Mouse (Mus musculus) neural tube, embryonic 12.5 days (tissue): Measurements from ENCODE around the gene D330045A20Rik. TPM values are rescaled to one million over a fixed set of nuclear protein-coding genes. Genes with fewer than 3 reads are reported as not detected.
"Not testable (repeated sequence)": the region's sequence is repeated elsewhere in the genome, so short reads cannot be mapped to it uniquely, and the experiment has no call there.

ENCODE experiments used
- ATAC-seq: fragments of 200-750 bp; cut with Nextera tagmentation; 2 replicates; pipeline ENCODE4 v1.8.0; 2017; ENCODE audit warnings: low read depth, mild to moderate bottlenecking, moderate TSS enrichment, moderate library complexity; ENCODE audit not compliant: low FRiP score
- H3K27ac ChIP-seq: fragments of 300-500 bp; sonication (generic); 2 replicates; pipeline ENCODE4 v1.5.1; 2016
- H3K27me3 ChIP-seq: fragments of 300-500 bp; sonication (generic); replicated peaks from 2 replicates; pipeline ENCODE4 v1.6.1; 2016; ENCODE audit warnings: mild to moderate bottlenecking
- H3K36me3 ChIP-seq: fragments of 300-500 bp; sonication (generic); 2 replicates; pipeline ENCODE4 v1.6.1; 2016; ENCODE audit warnings: mild to moderate bottlenecking
- H3K4me1 ChIP-seq: fragments of 300-500 bp; sonication (generic); 2 replicates; pipeline ENCODE4 v1.6.1; 2016
- H3K4me2 ChIP-seq: fragments of 300-500 bp; sonication (generic); replicated peaks from 2 replicates; pipeline ENCODE4 v1.6.1; 2016; ENCODE audit warnings: mild to moderate bottlenecking
- H3K4me3 ChIP-seq: fragments of 300-500 bp; sonication (generic); 2 replicates; pipeline ENCODE4 v1.5.1; 2016
- H3K9ac ChIP-seq: fragments of 300-500 bp; sonication (generic); 2 replicates; pipeline ENCODE4 v1.6.1; 2016; ENCODE audit warnings: mild to moderate bottlenecking
- H3K9me3 ChIP-seq: fragments of 300-500 bp; sonication (generic); 2 replicates; pipeline ENCODE4 v1.6.1; 2016; ENCODE audit warnings: mild to moderate bottlenecking
- WGBS: fragments of 180-500 bp; shearing (Covaris S2); methylation state at CpG from one replicate; pipeline ENCODE4 v1.1.7; 2016; 5-methylcytosine and 5-hydroxymethylcytosine counted together
- polyA plus RNA-seq: library from polyadenylated mRNA; unstranded; fragments of >200 nt; fragmentation: Nextera tagmentation; extraction: Ambion mirVana; gene quantifications from 2 replicates; pipeline ENCODE4 v1.2.1, GENCODE M21; 2016

D330045A20Rik gene
- 1.7 and 2.2 TPM in 2 replicates for polyA plus RNA-seq

DNA sequence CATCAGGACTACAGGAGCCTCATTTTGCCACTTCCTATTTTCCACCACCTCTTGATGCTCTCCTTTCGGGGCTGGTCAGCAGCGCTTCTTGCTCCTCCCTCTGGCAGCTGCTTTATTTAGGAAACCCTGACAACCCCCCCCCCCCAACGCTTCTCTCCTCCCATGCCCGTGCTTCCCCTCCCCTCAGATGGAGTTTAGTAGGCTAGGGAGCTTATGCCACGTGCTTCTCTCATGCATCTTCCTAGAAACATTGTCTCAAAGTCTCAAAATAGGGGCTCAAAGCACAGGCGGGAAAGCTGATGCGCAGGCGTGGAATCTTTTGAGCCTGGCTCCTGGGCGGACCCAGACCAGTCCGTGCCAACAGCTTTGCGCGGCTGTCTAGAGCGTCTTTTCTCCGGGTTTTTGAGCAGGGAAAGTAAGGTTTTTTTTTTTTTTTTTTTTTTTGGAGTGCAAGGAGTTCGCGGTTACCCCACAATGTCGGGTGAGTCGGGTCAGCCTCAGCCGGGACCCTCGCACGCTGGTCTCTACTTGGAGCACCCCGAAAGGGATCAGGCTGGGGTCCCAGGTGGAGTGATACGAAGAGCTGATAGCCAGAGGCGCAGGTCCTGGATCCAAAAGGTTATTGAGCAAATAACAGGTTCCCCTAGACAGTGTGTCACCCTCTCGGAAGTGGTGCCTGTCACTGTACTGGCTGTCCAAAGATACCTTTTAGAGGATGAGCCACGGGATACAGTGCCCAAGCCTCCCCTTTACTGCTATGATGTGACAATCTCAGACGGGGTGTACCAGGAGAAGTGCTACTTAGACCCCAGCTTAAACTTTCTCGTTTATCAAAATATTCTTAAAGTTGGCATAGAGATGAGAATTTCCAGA, at the start of gene D330045A20Rik:
Gene D330045A20Rik, plus strand, starts transcription at position 346 of the 873 bp plus-strand sequence.
- Histone ChIP-seq H3K36me3 (no peaks in the 10 kb centered on the region), H3K4me2 (peak within 1 kb of the TSS; percentile 55), H3K4me1 (no peaks in the 10 kb centered on the region), H3K27ac (no peak within 1 kb of the TSS), H3K27me3 (no peaks in the 10 kb centered on the region), H3K9ac (no peak within 1 kb of the TSS), H3K9me3 (no peaks in the 10 kb centered on the region), H3K4me3 (peak within 1 kb of the TSS; percentile 23)
- ATAC-seq = peak; percentile 82
- 25% methylated on average over 28 of the region's 28 CpGs for WGBS

DNA sequence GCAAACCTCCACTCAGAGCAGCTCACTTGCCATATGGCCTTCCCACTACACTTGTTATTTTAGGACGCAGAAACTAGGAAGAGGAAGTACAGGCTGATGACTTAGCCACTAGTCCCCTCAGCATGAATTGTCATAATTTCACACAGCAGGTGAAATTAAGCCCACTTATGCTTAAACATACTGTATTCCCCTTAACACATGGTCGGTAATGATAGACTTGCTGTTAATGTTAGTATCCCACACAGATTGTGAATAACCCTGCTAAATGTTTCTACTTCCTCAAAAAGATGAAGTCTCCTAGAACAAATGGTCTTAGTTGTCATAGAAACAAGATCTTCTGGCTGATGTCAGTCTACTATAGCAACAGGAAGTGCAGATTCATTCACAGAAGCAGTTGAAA, 47.6 kb upstream of the D330045A20Rik start:
- no peak overlapping the region for H3K27ac ChIP-seq
- ATAC-seq = no peak
- no peak overlapping the region for H3K4me2 ChIP-seq
- no peaks in the 10 kb centered on the region for H3K9me3 ChIP-seq
- H3K36me3 ChIP-seq = no peaks in the 10 kb centered on the region
- WGBS = 73% methylated on average over 2 of the region's 2 CpGs
- no peaks in the 10 kb centered on the region for H3K4me1 ChIP-seq
- H3K27me3 ChIP-seq = no peaks in the 10 kb centered on the region
- H3K4me3 ChIP-seq = no peak overlapping the region
- H3K9ac ChIP-seq = no peak overlapping the region

DNA sequence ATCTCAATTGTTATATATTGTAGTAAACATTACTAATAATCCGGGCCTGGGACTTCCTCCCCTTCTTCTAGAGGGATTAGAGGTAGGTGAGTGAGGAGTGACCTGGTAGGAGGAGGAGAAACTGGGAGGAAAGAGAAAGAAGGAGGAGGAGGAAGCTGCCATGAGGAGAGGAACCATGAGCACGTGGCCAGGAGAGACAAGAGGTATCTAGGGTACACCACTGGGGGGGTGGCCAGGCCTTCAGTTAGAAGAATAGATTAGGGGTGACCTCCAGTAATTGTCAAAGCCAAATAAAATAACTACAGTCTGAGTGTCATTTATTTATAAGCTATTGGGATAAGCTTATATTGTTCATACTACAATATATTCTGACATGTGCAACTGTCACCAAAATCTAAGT, 45.0 kb upstream of the D330045A20Rik start:
- no peaks in the 10 kb centered on the region for H3K4me1 ChIP-seq
- no peak overlapping the region for H3K4me3 ChIP-seq
- WGBS = 75% methylated on average over 2 of the region's 2 CpGs
- no peaks in the 10 kb centered on the region for H3K27me3 ChIP-seq
- H3K36me3 ChIP-seq = no peaks in the 10 kb centered on the region
- no peak overlapping the region for H3K9ac ChIP-seq
- H3K4me2 ChIP-seq = no peak overlapping the region
- no peak overlapping the region for H3K27ac ChIP-seq
- no peaks in the 10 kb centered on the region for H3K9me3 ChIP-seq
- no peak for ATAC-seq

DNA sequence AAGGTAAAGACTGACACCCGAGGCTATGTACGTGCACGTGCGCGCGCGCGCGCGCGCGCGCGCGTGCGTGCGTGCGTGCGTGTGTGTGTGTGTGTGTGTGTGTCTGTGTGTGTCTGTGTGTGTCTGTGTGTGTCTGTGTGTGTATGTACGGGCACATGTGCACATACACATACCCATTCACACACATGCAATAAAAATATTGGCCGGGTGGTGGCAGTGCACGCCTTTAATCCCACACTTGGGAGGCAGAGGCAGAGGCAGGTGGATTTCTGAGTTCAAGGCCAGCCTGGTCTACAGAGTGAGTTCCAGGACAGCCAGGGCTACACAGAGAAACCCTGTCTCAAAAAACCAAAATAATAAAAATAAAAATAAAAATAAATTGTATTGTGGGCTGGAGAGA, 39.1 kb upstream of the D330045A20Rik start:
- H3K27ac ChIP-seq, H3K9ac ChIP-seq, H3K9me3 ChIP-seq, H3K36me3 ChIP-seq, H3K4me2 ChIP-seq, H3K27me3 ChIP-seq, ATAC-seq, H3K4me3 ChIP-seq, H3K4me1 ChIP-seq: not testable (repeated sequence)
- WGBS = 96% methylated on average over 22 of the region's 22 CpGs

- 26% methylated on average over 2 of the region's 2 CpGs for WGBS
Measured at GRCm38 (mm10) chrX:139456812-139457211, 23.4 kb upstream of the D330045A20Rik start.

GRCm38 (mm10) chrX:139482083-139482482, 1.9 kb downstream of the D330045A20Rik start:
- H3K4me3 ChIP-seq = no peak overlapping the region
- H3K4me1 ChIP-seq = no peaks in the 10 kb centered on the region
- no peaks in the 10 kb centered on the region for H3K36me3 ChIP-seq
- no peak for ATAC-seq
- no peak overlapping the region for H3K27ac ChIP-seq
- H3K9me3 ChIP-seq = no peaks in the 10 kb centered on the region
- 70% methylated on average over 7 of the region's 7 CpGs for WGBS
- no peak overlapping the region for H3K9ac ChIP-seq
- no peak overlapping the region for H3K4me2 ChIP-seq
- H3K27me3 ChIP-seq = no peaks in the 10 kb centered on the region

More at GRCm38 (mm10) chrX:139456812-139457211, 23.4 kb upstream of the D330045A20Rik start:
- no peak overlapping the region for H3K4me3 ChIP-seq
- no peak for ATAC-seq
- no peaks in the 10 kb centered on the region for H3K9me3 ChIP-seq
- H3K27ac ChIP-seq = no peak overlapping the region
- H3K4me2 ChIP-seq = no peak overlapping the region
- no peak overlapping the region for H3K9ac ChIP-seq
- no peaks in the 10 kb centered on the region for H3K4me1 ChIP-seq
- H3K36me3 ChIP-seq = no peaks in the 10 kb centered on the region
- no peaks in the 10 kb centered on the region for H3K27me3 ChIP-seq

DNA sequence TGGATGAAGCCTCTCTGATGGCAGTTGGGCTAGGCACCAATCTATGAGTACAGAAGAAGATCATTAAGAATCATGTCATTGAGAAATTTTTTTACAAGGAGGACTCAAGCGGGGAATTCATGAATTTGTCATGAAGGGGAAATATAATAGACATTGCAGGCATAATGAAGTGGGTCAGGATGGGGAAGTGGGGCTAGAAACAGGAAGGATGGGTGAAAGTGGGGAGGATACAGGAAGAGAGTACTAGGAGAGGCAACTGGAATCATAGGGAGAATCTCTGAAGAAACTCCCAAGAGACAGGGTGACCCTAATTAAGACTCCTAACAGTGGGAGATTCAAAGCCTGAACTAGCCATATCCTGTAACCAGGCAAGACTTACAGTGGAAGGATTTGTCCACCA, 4.8 kb downstream of the D330045A20Rik start:
- H3K27ac ChIP-seq = no peak overlapping the region
- H3K9me3 ChIP-seq = no peaks in the 10 kb centered on the region
- H3K4me1 ChIP-seq = no peaks in the 10 kb centered on the region
- H3K4me3 ChIP-seq = no peak overlapping the region
- no peak overlapping the region for H3K9ac ChIP-seq
- 77% methylated on average over 1 of the region's 1 CpGs for whole genome bisulfite sequencing
- H3K4me2 ChIP-seq = no peak overlapping the region
- no peaks in the 10 kb centered on the region for H3K36me3 ChIP-seq
- ATAC-seq = no peak
- H3K27me3 ChIP-seq = no peaks in the 10 kb centered on the region

DNA sequence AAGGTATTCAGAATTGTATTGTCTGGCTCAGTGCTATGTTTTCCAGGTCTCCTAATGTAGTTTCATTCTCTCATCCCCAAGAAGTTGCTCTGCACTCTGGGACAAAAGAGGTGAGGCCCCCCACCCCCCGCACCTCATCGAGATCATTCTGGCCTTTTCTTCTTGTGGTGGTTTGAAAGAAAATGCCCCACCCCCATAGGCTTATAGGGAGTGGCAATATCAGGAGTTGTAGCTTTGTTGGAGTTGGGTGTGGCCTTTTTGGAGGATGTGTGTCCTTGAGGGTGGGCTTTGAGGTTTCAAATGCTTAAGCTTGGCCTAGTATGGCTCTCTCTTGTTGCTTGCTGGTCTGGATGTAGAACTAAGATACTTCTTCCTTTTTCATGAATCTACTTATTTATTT, 36.0 kb downstream of the D330045A20Rik start:
- ATAC-seq = no peak
- H3K27ac ChIP-seq = no peak overlapping the region
- H3K9me3 ChIP-seq = no peaks in the 10 kb centered on the region
- no peaks in the 10 kb centered on the region for H3K36me3 ChIP-seq
- H3K4me3 ChIP-seq = no peak overlapping the region
- 85% methylated on average over 2 of the region's 2 CpGs for WGBS
- H3K4me2 ChIP-seq = no peak overlapping the region
- H3K4me1 ChIP-seq = no peaks in the 10 kb centered on the region
- H3K9ac ChIP-seq = no peak overlapping the region
- H3K27me3 ChIP-seq = no peaks in the 10 kb centered on the region

DNA sequence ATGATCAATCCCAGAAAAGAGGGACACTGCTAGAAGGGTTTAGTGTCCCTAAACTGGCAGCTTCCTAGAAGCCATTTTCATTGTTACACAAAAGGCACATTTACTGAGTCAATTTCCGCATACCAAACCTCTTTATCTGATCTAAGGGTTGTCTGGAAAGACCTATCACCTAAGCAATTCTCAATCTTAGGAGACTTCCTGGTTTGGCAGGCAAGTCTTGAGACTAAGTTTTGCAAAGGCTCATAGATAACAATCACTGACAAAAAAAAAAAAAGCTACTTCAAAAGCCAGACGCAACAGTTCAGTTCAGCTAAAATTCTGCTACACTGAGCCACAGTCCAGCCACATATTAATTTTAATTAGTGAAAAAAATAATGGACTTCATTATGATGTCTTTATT, 39.1 kb downstream of the D330045A20Rik start:
- Histone ChIP-seq H3K27me3 (no peaks in the 10 kb centered on the region), H3K4me3 (no peak overlapping the region), H3K4me2 (no peak overlapping the region), H3K4me1 (no peaks in the 10 kb centered on the region), H3K9ac (no peak overlapping the region), H3K27ac (no peak overlapping the region), H3K36me3 (no peaks in the 10 kb centered on the region), H3K9me3 (no peaks in the 10 kb centered on the region)
- ATAC-seq = no peak
- WGBS = 87% methylated on average over 2 of the region's 2 CpGs

GRCm38 (mm10) chrX:139524303-139525091, 44.3 kb downstream of the D330045A20Rik start:
- Histone ChIP-seq H3K27me3 (no peaks in the 10 kb centered on the region), H3K4me3 (no peak overlapping the region), H3K9me3 (no peaks in the 10 kb centered on the region), H3K27ac (no peak overlapping the region), H3K36me3 (no peaks in the 10 kb centered on the region), H3K4me1 (no peaks in the 10 kb centered on the region), H3K4me2 (no peak overlapping the region), H3K9ac (no peak overlapping the region)
- WGBS = 76% methylated on average over 5 of the region's 5 CpGs
- ATAC-seq = no peak

GRCm38 (mm10) chrX:139525724-139526123, 45.6 kb downstream of the D330045A20Rik start:
- no peaks in the 10 kb centered on the region for H3K27me3 ChIP-seq
- H3K27ac ChIP-seq = no peak overlapping the region
- no peak overlapping the region for H3K4me2 ChIP-seq
- H3K36me3 ChIP-seq = no peaks in the 10 kb centered on the region
- H3K4me3 ChIP-seq = no peak overlapping the region
- 81% methylated on average over 2 of the region's 2 CpGs for WGBS
- no peaks in the 10 kb centered on the region for H3K9me3 ChIP-seq
- no peak for ATAC-seq
- H3K9ac ChIP-seq = no peak overlapping the region
- H3K4me1 ChIP-seq = no peaks in the 10 kb centered on the region

GRCm38 (mm10) chrX:139526984-139527383, 46.8 kb downstream of the D330045A20Rik start:
- Histone ChIP-seq H3K4me2 (no peak overlapping the region), H3K9ac (no peak overlapping the region), H3K4me3 (no peak overlapping the region), H3K36me3 (no peaks in the 10 kb centered on the region), H3K27me3 (no peaks in the 10 kb centered on the region), H3K27ac (no peak overlapping the region), H3K9me3 (no peaks in the 10 kb centered on the region), H3K4me1 (no peaks in the 10 kb centered on the region)
- 92% methylated on average over 4 of the region's 4 CpGs for WGBS
- no peak for ATAC-seq
